Mouse (Mus musculus): ENCODE measurements around the gene Arhgdia. TPM values are rescaled to one million over a fixed set of nuclear protein-coding genes. Genes with fewer than 3 reads are reported as not detected.

Gene Arhgdia
- total RNA-seq (2021) = 100 to 1,000 TPM; 281 to 286 TPM
- long read RNA-seq, experiment 1, transcript Arhgdia-202 (6 exons, 1,867 nt) = major isoform, 145 of 245 reads
- long read RNA-seq, experiment 1, partial matches to known transcripts = 2 of 245 reads
- long read RNA-seq, experiment 1, other reads (novel, unspliced or antisense) = 95 of 245 reads
- long read RNA-seq, experiment 2, transcript Arhgdia-202 (6 exons, 1,867 nt) = major isoform, 299 of 364 reads
- long read RNA-seq, experiment 2, transcript Arhgdia-201 (6 exons, 2,150 nt) = minor isoform, 13 of 364 reads
- long read RNA-seq, experiment 2, partial matches to known transcripts = 11 of 364 reads
- long read RNA-seq, experiment 2, other reads (novel, unspliced or antisense) = 41 of 364 reads

GRCm38 (mm10) chr11:120581490-120582267 is at the start of gene Arhgdia:
Gene Arhgdia, minus strand, starts transcription at chr11:120581624.
- peak; percentile 93 for DNase-seq

GRCm38 (mm10) chr11:120630401-120630871 is 49.0 kb upstream of the Arhgdia start:
- DNase-seq = peak; percentile 69

- peak; percentile 73 for DNase-seq
Observed at GRCm38 (mm10) chr11:120629911-120630310, 48.5 kb upstream of the Arhgdia start.

- DNase-seq = no peak
Observed at GRCm38 (mm10) chr11:120629341-120629730, 47.9 kb upstream of the Arhgdia start.

GRCm38 (mm10) chr11:120628601-120629340 is 47.3 kb upstream of the Arhgdia start:
- DNase-seq = no peak

- no peak for DNase-seq
Observed at GRCm38 (mm10) chr11:120627468-120628300, 46.3 kb upstream of the Arhgdia start.

GRCm38 (mm10) chr11:120626785-120627467 is 45.5 kb upstream of the Arhgdia start:
- DNase-seq = no peak

- DNase-seq = no peak
Observed at GRCm38 (mm10) chr11:120625152-120625775, 43.8 kb upstream of the Arhgdia start, which contains the start of gene Sirt7. Gene Sirt7, minus strand, starts transcription at chr11:120625240.

- peak; percentile 92 for DNase-seq
Observed at GRCm38 (mm10) chr11:120624680-120625111, 43.3 kb upstream of the Arhgdia start.

GRCm38 (mm10) chr11:120623961-120624679 is 42.7 kb upstream of the Arhgdia start:
- DNase-seq = peak; percentile 81

- DNase-seq = no peak
Observed at GRCm38 (mm10) chr11:120622805-120623204, 41.4 kb upstream of the Arhgdia start.

- no peak for DNase-seq
Observed at GRCm38 (mm10) chr11:120620195-120620594, 38.8 kb upstream of the Arhgdia start.

GRCm38 (mm10) chr11:120618619-120619535 is 37.5 kb upstream of the Arhgdia start:
- no peak for DNase-seq

- DNase-seq = peak; percentile 96
Observed at GRCm38 (mm10) chr11:120617519-120618112, 36.2 kb upstream of the Arhgdia start, which contains the start of gene Pcyt2. Gene Pcyt2, minus strand, starts transcription at chr11:120617936.

- no peak for DNase-seq
Observed at GRCm38 (mm10) chr11:120616617-120617294, 35.3 kb upstream of the Arhgdia start.

GRCm38 (mm10) chr11:120615606-120616203 is 34.3 kb upstream of the Arhgdia start:
- DNase-seq = no peak

GRCm38 (mm10) chr11:120615167-120615566 is 33.7 kb upstream of the Arhgdia start:
- DNase-seq = no peak
